Mouse (Mus musculus): ENCODE data around the gene Rpap3. TPM values are rescaled to one million over a fixed set of nuclear protein-coding genes. Genes with fewer than 3 reads are reported as not detected.
"Not testable (repeated sequence)": the region's sequence is repeated elsewhere in the genome, so short reads cannot be mapped to it uniquely, and the experiment has no call there.

Rpap3 gene
- total RNA-seq, 2 experiments from 2014 or later, result 26.3 to 28.3 TPM

DNA sequence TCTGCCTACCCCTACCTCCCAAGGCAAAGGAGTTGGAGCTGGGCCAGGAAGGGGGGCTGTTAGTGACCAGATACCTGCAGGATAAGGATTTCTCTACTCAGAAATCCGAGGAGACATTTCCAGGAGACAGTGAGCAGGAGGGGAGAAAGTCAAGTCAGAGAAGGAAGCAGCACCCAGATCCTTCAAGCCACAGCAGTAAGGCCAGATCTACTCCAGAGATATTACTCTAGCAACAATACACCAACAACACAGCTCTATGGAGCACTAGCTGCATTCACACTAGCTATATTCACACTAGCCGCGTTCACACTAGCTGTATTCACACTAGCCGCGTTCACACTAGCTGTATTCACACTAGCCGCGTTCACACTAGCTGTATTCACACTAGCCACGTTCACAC is 9.5 kb upstream of the Rpap3 start:
- no peak for DNase-seq (ENCODE audit: low spot score in 2 of 2)
- intact Hi-C loops (cut with DNase I), result no loop called here

- DNase-seq (ENCODE audit: low spot score in 2 of 2), result no peak
- intact Hi-C loops (cut with DNase I), result no loop called here
Observed at GRCm38 (mm10) chr15:97712546-97712945, 6.9 kb upstream of the Rpap3 start.

GRCm38 (mm10) chr15:97710906-97711305 is 5.3 kb upstream of the Rpap3 start:
- intact Hi-C loops (cut with DNase I), result no loop called here
- no peak for DNase-seq (ENCODE audit: low spot score in 2 of 2)

DNA sequence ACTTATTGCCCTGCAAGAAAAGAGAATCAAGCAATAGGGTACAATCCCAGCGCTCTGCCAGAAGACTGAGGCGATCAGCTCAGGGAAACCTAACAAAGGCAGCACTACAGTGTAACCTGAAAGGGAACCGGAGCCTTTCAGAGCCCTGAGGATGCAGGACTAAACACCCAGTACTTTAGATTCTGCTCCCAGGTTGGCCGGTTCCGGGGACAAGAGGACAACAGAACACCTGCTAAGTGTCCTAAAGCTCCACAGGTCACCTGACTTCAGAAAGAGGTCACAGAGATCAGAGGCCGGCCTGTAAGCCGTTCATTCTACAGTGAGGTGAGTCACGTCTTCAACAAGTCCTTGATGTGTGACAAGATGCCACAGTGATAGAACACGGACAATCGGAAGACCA is 9.0 kb downstream of the Rpap3 start:
- intact Hi-C loops (cut with DNase I), result no loop called here
- no peak for DNase-seq (ENCODE audit: low spot score in 2 of 2)

DNA sequence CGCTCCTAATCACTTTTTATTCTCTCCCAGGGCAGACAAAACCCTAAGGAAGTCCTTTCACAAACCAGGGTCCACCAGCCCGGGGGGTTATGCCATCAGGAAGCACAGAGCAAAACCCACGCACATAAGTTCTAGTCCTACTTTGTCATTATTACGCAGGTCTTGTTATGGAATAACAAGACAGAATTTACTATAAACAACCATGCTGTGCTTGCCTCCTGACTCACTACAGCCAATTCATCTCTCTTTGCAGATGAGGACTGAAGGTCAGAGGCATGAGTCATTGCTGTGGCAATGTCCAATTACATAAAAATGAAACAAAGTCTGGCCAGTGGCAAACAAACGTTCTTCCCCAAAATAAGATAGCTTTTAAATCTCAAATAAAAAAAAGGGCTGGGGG is 12.2 kb downstream of the Rpap3 start:
- intact Hi-C loops (cut with DNase I), result no loop called here
- DNase-seq (ENCODE audit: low spot score in 2 of 2), result no peak

DNA sequence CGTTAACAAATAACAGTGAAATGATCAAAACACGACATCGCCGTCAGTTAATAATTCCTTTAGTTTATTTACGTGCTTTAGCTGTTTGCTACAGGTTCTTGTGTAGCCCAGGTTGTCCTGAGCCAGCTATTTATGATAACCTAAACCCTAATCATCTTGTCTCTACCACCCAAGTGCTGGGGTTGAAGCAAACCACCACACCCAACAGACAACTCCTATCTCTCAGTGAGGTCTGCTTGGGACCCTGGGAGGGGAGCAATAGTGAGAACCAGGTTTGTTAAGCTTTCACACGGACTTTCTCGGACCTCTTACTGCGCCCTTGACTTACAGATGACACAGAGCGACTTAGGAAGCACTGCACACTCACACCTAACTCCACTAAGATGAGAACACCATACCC is 21.5 kb downstream of the Rpap3 start:
- no peak for DNase-seq (ENCODE audit: low spot score in 2 of 2)

DNA sequence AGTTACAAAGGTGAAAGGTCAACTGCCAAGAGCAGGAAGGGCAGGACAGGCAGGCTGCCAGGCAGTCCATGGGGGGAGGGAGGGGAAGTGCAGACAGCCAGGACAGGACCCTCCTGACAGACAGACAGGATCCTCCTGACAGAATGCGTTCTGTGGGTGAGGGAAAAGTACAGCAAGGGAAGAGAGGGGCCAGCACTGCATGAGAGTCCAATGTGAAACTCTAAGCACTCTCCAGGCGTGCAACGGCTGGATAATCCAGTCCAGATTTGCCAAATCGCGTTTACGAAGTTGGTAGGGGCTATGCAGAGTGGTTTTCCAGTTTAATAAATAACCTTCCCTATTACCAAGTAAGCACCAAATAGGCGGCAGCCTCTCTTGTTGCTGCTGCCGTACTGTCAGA is 23.6 kb downstream of the Rpap3 start:
- intact Hi-C loops (cut with DNase I), result no loop called here
- no peak for DNase-seq (ENCODE audit: low spot score in 2 of 2)

More for the DNA sequence above, 21.5 kb downstream of the Rpap3 start:
- intact Hi-C loops (cut with DNase I), result no loop called here

DNA sequence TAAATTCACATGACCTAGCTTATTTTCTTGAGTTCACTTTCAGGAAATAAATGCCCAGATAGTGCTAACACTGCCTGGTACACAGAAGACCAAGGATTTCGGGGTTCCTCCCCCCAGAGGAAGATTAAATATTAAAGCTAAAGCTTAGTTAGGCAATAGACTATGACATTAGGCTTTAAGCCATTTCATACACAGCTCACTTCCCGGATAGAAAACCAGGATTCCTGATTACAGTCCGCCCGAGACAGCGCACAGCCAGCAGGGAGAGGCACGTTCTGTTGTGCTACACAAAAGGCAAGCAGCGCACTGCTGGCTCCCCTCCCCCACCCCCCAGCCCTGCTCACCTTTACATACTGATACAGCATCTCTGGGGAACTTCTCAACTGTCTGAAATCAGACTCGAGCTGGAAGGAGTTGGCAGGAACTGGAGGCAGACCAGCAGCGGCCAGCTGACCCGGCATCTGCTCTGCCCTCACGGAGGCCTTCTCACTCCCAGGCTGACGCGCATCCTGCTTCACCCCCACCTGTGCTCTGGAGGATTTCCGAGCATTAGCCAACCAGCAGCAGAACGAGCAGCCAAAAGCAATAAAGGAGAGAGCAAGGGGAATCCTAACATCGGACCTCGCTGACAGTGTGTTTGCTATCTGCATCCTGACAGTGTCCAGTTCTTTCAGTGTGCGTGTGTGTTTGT is 25.5 kb downstream of the Rpap3 start:
- intact Hi-C loops (cut with DNase I), result no loop called here
- DNase-seq (ENCODE audit: low spot score in 2 of 2), result no peak

DNA sequence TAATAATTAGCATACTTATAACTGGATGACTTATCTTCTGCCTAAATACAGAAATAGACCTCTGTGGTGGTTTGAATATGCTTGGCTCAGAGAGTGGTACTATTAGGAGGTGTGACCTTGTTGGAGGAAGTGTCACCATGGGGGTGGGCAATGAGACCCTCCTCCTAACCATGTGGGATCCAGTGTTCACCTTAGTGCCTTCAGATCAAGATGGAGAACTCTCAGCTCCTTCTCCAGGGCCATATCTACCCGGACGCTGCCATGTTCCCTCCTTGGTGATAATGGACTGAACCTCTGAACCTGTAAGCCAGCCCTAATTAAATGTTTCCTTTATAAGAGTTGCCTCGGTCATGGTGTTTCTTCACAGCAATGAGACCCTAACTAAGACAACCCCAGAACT is 28.3 kb downstream of the Rpap3 start:
- intact Hi-C loops (cut with DNase I), result no loop called here

GRCm38 (mm10) chr15:97675927-97676326 is 29.7 kb downstream of the Rpap3 start:
- no peak for DNase-seq (ENCODE audit: low spot score in 2 of 2)
- intact Hi-C loops (cut with DNase I), result no loop called here

More for the DNA sequence above, 28.3 kb downstream of the Rpap3 start:
- DNase-seq (ENCODE audit: low spot score in 2 of 2), result no peak

- no peak for DNase-seq (ENCODE audit: low spot score in 2 of 2)
- intact Hi-C loops (cut with DNase I), result loop anchor here (5.0 kb wide), 1 partner anchor 108 kb away; no protein-coding TSS in a partner anchor
Observed at GRCm38 (mm10) chr15:97674423-97674822, 31.2 kb downstream of the Rpap3 start.

DNA sequence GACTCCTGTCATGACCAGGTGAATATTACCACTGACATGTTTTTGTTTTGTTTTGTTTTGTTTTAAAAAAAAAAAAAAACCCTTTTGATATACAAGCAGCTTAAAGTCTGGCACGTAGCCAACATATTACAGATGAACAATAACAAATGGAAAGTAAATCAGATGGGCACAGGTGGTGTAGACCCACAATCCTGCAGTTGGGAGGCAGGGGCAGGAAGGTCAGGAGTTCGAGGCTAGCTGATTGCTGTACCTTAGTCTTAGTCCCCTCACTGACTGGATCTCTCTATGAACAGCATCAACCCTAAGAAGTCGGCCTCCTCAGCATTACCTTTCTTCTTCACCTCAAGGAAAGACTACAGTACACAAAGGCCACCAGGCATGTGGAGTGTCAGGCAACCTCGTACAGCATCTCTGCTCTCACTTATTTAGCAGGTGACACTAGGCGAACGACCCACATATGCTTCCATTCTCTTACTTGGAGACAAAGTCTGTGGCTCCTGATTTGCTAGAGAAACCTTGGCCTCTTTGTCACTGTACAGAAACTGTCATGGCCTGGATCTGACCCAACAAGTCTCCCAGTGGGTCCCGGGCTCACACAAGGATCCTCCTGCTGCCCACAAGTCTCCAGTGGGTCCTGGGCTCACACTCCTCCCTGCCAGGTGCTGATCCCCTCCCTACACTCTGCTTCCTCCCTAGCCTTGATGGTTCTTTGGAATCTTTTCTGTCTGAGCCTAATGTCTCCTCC is 32.2 kb downstream of the Rpap3 start:
- DNase-seq (ENCODE audit: low spot score in 2 of 2), result no peak
- intact Hi-C loops (cut with DNase I), result loop anchor here (5.0 kb wide), 1 partner anchor 109 kb away; no protein-coding TSS in a partner anchor

- intact Hi-C loops (cut with DNase I), result loop anchor here (5.0 kb wide), 1 partner anchor 110 kb away; no protein-coding TSS in a partner anchor
- DNase-seq (ENCODE audit: low spot score in 2 of 2), result peak; percentile 80 to 91
Observed at GRCm38 (mm10) chr15:97672211-97672765, 33.3 kb downstream of the Rpap3 start.

- no peak for DNase-seq (ENCODE audit: low spot score in 2 of 2)
- intact Hi-C loops (cut with DNase I), result loop anchor here (5.0 kb wide), 1 partner anchor 112 kb away; no protein-coding TSS in a partner anchor
Observed at GRCm38 (mm10) chr15:97670554-97670953, 35.1 kb downstream of the Rpap3 start.

- intact Hi-C loops (cut with DNase I), result loop anchor here (10.0 kb wide), 1 partner anchor 344 kb away; no protein-coding TSS in a partner anchor
- not testable (repeated sequence) for DNase-seq (ENCODE audit: low spot score in 2 of 2)
Observed at GRCm38 (mm10) chr15:97668158-97668877, 37.3 kb downstream of the Rpap3 start.

DNA sequence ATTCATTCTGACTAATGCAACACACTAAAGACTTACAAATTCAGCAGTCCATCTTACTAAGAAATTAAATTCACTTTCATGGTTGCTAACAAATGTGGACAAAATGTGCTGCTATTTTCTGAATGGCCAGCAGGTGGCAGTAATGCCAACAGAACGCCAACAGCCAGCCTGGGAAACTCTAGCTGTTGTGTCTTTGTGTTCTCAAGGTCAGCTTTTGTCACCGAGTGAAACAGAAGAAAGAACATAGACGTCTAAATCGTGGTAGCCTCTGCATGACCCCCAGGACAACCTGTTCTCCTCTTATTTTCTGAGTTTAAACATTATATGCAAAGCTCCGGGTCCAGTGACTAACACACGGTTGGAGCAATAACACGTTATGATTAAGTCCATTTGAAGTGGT is 38.2 kb downstream of the Rpap3 start:
- DNase-seq (ENCODE audit: low spot score in 2 of 2), result peak; percentile 72 to 76
- intact Hi-C loops (cut with DNase I), result loop anchor here (10.0 kb wide), 1 partner anchor 343 kb away; no protein-coding TSS in a partner anchor

DNA sequence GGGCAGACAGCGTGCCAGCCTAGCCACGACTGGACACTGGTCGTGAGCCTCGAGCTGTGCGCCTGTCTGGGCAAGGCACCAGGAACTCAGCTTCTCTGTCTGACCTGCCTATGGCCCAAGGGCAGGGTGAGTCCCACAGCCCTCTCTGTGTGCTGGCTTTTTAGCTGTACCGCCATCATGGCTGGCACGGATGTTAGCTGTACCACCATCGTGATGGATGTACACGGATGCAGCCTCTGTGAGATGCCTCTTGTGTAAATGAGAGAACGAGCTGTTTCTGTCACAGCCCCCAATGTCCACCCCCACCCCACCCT is 39.2 kb downstream of the Rpap3 start:
- DNase-seq (ENCODE audit: low spot score in 2 of 2), result no peak
- intact Hi-C loops (cut with DNase I), result loop anchor here (10.0 kb wide), 1 partner anchor 342 kb away; no protein-coding TSS in a partner anchor

DNA sequence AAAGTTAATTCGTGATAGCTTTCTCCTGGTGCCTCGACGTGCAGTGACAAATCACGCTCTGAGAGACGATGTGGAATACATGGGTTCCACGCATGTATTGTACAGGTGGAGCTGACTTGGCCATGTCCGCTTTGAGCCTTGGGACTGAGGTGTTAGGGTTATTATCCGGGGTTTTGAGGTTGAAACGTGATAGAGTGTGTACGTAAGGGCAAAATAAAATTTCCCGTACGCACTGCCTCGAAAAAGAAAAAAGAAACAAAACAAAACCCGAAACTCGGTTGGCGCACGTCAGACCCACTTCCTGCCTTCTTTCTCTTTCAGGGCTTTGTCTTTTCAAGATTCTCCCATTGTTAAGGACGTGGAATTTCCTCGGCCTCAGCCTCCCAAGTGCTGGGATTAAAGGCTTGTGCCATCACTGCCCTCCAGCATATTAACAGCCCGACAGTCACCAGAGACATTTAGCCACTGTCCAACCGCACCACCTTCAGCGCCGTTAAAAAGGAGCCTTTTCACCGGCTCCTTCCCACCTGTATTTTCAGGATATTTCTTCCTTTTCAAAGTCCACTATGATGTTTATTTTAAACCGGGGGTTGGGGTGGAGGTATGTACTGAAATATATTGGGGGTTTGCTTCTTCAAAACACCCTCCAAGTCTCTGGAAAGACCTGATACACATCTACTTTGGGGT is 39.7 kb downstream of the Rpap3 start:
- intact Hi-C loops (cut with DNase I), result loop anchor here (10.0 kb wide), 1 partner anchor 341 kb away; no protein-coding TSS in a partner anchor
- DNase-seq (ENCODE audit: low spot score in 2 of 2), result no peak

DNA sequence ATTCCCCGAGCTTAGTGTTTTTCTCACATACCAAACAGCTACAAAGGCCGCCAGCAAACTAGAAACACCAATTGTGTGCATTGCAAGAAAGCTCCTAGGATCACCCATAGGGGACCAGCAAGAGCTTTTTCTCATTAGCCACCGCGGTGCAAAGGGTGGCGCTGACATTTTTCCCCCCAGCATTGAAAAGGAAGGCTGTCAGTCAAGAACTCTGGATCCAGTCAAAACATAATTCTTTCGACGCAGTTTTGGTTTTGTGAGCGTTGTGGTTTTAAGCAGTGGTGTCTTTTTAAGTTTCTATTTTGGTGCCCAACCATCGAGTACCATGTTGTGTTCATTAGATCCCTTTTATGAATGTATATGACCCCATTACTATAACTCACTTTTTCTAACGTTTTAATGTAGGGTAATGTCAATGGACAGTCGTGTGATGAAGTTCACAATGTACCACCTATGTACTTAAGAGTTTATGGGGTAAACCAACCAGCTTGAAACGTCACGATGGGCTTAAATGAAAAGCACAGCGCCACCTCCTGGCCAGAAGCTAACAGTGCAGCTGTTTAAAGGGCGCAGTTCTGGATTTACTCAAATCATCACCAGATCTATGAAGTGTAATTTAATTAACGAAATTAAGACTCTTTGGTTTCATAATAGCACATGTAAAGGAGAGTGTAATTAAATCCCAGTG is 40.5 kb downstream of the Rpap3 start:
- intact Hi-C loops (cut with DNase I), result loop anchor here (5.0 to 10.0 kb wide), 2 partner anchors 340 to 418 kb away; partner anchors contain the start of genes Amigo2 and Pced1b
- no peak for DNase-seq (ENCODE audit: low spot score in 2 of 2)

Data from left cerebral cortex, postnatal 25 days (tissue).